Mouse (Mus musculus): Measurements from ENCODE around the gene Arhgap44. TPM values are rescaled to one million over a fixed set of nuclear protein-coding genes. Genes with fewer than 3 reads are reported as not detected.
A peak's percentile ranks its signal among the peaks of the same experiment; 100 is the strongest.

The Arhgap44 gene
- polyA plus RNA-seq, 1 experiment from 2014 or later: 6.3 TPM

DNA sequence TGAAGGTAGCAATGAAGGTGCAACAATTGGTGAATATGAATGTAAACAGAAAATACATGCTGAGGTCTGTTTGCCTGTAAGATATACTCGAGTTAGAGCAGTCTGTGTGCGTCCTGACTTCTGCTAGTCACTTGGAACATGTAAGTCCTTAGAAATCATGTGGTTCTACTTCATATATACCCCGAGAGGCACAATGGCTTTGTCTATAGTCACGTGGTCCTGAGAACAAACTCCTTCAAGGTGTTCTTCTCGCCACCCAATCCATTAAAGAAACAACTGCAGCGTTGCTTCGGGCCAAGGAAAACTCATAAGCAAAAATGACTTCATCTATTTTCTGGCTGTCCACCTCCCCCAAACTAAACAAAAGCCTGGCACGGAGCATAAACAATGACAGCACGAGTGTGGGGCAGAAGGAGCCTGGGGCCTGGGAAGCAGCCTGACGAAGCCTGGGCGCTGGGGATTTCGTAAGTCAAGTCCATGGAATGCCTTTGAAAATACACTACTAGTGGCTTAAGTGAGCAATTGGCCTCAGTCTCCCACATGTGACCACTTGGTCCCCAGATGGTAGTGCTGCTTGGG lies 123.2 kb downstream of the Arhgap44 start:
- H3K4me3 ChIP-seq (replicated peaks; ENCODE audit: low read depth, low read length): no peak overlapping the region
- no peak overlapping the region for H3K4me2 ChIP-seq (ENCODE audit: low read length)
- no peaks in the 10 kb centered on the region for H3K9me3 ChIP-seq (replicated peaks; ENCODE audit: low read length)
- no peak for TF ChIP-seq CTCF (IDR thresholded peaks at IDR 0.05; ENCODE audit: low read depth)
- H3K4me1 ChIP-seq (replicated peaks; ENCODE audit: insufficient read depth, low read length): no peaks in the 10 kb centered on the region
- no peaks in the 10 kb centered on the region for H3K36me3 ChIP-seq (ENCODE audit: insufficient read depth, low read length)
- DNase-seq (ENCODE audit: low spot score) (no peak), ATAC-seq (replicated peaks; ENCODE audit: low FRiP score, low read depth) (no peak)
- WGBS: 56% methylated on average over 12 of the region's 12 CpGs
- H3K27me3 ChIP-seq (ENCODE audit: insufficient read depth, low read length): no peaks in the 10 kb centered on the region
- H3K9ac ChIP-seq (ENCODE audit: low read depth, low read length): no peak overlapping the region
- H3K27ac ChIP-seq: 0 out of 2 replicates have a peak overlapping the region, but pooled peaks have one; percentile 19

DNA sequence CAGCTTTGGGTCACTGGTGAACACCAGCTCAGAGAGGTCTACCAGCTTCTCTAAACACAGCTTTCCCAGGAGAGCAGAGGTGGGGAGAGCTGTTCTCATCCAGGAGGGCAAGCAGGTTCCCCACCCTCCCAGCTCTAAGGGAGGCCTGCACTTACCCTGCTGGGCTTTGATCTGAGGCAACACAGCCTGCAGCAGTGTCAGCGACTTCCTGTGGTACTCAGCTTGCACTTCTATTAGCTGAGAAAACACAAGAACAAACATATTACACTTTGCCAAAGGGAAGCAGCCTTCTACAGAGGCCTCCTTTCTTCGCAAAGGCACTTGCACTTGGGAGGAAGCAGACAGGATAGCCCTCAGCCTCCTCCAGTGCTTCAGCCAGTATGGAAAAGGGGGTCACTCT lies 123.8 kb downstream of the Arhgap44 start:
- ATAC-seq (replicated peaks; ENCODE audit: low FRiP score, low read depth): no peak

DNA sequence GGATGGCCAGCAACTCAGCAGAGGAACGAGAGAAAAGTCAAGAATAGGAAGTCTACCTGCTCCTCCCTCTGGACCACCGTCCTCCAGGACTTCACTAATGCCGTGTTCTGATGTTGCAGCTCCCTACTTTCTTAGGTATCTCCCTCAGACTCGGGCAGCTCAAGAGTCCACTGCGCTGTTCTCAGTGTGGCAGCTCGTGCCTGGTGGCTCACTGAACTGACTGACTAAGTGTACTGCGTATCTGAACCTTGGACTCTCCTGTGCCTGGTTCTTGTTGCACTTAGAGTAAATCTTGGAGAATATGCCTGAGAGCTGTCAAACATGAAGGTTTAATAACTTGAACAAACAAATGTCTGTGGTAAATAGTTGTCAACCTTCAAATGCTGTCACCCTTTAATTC lies 130.5 kb downstream of the Arhgap44 start:
- H3K27ac ChIP-seq: no peak overlapping the region
- H3K9ac ChIP-seq (ENCODE audit: low read depth, low read length): no peak overlapping the region
- no peaks in the 10 kb centered on the region for H3K4me1 ChIP-seq (replicated peaks; ENCODE audit: insufficient read depth, low read length)
- 86% methylated on average over 7 of the region's 7 CpGs for WGBS
- TF ChIP-seq CTCF (IDR thresholded peaks at IDR 0.05; ENCODE audit: low read depth): no peak
- ATAC-seq (replicated peaks; ENCODE audit: low FRiP score, low read depth) (no peak), DNase-seq (ENCODE audit: low spot score) (no peak)
- H3K9me3 ChIP-seq (replicated peaks; ENCODE audit: low read length): no peaks in the 10 kb centered on the region
- no peaks in the 10 kb centered on the region for H3K36me3 ChIP-seq (ENCODE audit: insufficient read depth, low read length)
- H3K27me3 ChIP-seq (ENCODE audit: insufficient read depth, low read length): no peaks in the 10 kb centered on the region
- no peak overlapping the region for H3K4me2 ChIP-seq (ENCODE audit: low read length)
- no peak overlapping the region for H3K4me3 ChIP-seq (replicated peaks; ENCODE audit: low read depth, low read length)

More for the DNA sequence above, 123.8 kb downstream of the Arhgap44 start:
- no peaks in the 10 kb centered on the region for H3K36me3 ChIP-seq (ENCODE audit: insufficient read depth, low read length)
- DNase-seq (ENCODE audit: low spot score): peak; percentile 6
- H3K4me2 ChIP-seq (ENCODE audit: low read length): no peak overlapping the region
- H3K9ac ChIP-seq (ENCODE audit: low read depth, low read length): no peak overlapping the region
- no peak for TF ChIP-seq CTCF (IDR thresholded peaks at IDR 0.05; ENCODE audit: low read depth)
- no peaks in the 10 kb centered on the region for H3K27me3 ChIP-seq (ENCODE audit: insufficient read depth, low read length)
- no peaks in the 10 kb centered on the region for H3K4me1 ChIP-seq (replicated peaks; ENCODE audit: insufficient read depth, low read length)
- H3K9me3 ChIP-seq (replicated peaks; ENCODE audit: low read length): no peaks in the 10 kb centered on the region
- 36% methylated on average over 2 of the region's 2 CpGs for WGBS
- H3K27ac ChIP-seq: 0 out of 2 replicates have a peak overlapping the region, but pooled peaks have one; percentile 19
- H3K4me3 ChIP-seq (replicated peaks; ENCODE audit: low read depth, low read length): no peak overlapping the region

DNA sequence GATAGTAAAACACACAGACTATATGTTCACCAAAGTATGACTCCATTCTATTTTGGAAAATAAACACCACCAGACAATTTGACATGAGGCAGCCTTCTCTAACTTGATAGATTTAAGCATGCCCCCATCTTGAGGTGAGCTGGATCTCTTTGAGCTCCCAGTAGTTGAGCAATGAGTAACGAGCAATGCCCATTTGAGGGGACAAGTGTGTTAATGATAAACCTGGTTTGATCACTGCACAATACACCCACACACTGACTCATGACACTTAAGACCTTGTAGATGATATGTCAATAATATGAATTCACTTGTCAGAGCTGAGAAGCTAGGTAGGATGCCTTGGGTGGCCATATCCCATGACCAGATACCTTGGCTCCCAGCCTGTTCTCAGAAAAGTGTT lies 132.6 kb downstream of the Arhgap44 start:
- no peak overlapping the region for H3K4me2 ChIP-seq (ENCODE audit: low read length)
- ATAC-seq (replicated peaks; ENCODE audit: low FRiP score, low read depth) (no peak), DNase-seq (ENCODE audit: low spot score) (no peak)
- no peak overlapping the region for H3K27ac ChIP-seq
- no peaks in the 10 kb centered on the region for H3K4me1 ChIP-seq (replicated peaks; ENCODE audit: insufficient read depth, low read length)
- TF ChIP-seq CTCF (IDR thresholded peaks at IDR 0.05; ENCODE audit: low read depth): no peak
- no peaks in the 10 kb centered on the region for H3K36me3 ChIP-seq (ENCODE audit: insufficient read depth, low read length)
- no peaks in the 10 kb centered on the region for H3K9me3 ChIP-seq (replicated peaks; ENCODE audit: low read length)
- H3K9ac ChIP-seq (ENCODE audit: low read depth, low read length): no peak overlapping the region
- 37% methylated on average over 1 of the region's 1 CpGs for WGBS
- H3K4me3 ChIP-seq (replicated peaks; ENCODE audit: low read depth, low read length): no peak overlapping the region
- no peaks in the 10 kb centered on the region for H3K27me3 ChIP-seq (ENCODE audit: insufficient read depth, low read length)

DNA sequence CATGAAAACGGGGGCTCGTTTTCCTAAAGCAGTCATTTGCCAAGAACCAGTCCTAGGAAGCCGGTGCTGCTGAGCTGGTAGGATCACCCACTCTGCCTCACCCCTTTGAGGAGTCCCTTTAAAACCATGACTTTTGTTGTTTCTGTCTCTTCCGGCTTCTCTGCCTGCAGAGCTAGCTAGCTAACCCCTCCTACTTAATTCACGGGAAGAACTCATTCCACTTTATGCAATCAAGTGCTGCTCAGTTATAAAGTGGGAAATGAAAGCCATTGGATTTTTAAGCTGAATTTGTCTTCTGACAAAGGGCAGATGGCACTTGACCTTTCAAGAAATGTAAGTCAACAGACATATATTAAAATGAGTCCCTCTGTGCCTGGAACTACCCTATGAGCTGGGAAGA lies 134.7 kb downstream of the Arhgap44 start:
- no peaks in the 10 kb centered on the region for H3K36me3 ChIP-seq (ENCODE audit: insufficient read depth, low read length)
- no peaks in the 10 kb centered on the region for H3K27me3 ChIP-seq (ENCODE audit: insufficient read depth, low read length)
- 70% methylated on average over 5 of the region's 5 CpGs for WGBS
- H3K4me3 ChIP-seq (replicated peaks; ENCODE audit: low read depth, low read length): no peak overlapping the region
- H3K9me3 ChIP-seq (replicated peaks; ENCODE audit: low read length): no peaks in the 10 kb centered on the region
- ATAC-seq (replicated peaks; ENCODE audit: low FRiP score, low read depth) (no peak), DNase-seq (ENCODE audit: low spot score) (no peak)
- no peak overlapping the region for H3K4me2 ChIP-seq (ENCODE audit: low read length)
- no peak for TF ChIP-seq CTCF (IDR thresholded peaks at IDR 0.05; ENCODE audit: low read depth)
- H3K27ac ChIP-seq: no peak overlapping the region
- H3K4me1 ChIP-seq (replicated peaks; ENCODE audit: insufficient read depth, low read length): no peaks in the 10 kb centered on the region
- no peak overlapping the region for H3K9ac ChIP-seq (ENCODE audit: low read depth, low read length)

DNA sequence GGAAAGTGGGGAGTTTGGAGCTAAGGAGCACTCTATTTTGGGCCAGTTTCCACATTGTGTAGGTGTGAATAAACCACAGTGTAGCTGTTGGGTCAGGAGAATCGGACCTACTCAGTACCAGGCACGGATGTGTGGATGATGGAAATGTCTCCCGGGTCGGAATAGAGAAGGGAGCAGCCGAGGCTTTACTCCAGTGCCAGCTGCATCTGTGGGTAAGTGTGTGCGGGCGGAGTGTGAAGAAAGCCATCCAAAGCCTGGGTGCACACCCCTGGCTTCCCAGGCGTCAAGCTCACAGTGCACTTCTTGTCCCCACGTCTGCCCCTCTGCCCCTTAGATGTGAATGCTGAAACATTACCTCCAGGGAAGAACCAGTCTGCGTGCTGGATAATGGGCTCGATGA lies 140.0 kb downstream of the Arhgap44 start:
- WGBS: 92% methylated on average over 11 of the region's 11 CpGs

DNA sequence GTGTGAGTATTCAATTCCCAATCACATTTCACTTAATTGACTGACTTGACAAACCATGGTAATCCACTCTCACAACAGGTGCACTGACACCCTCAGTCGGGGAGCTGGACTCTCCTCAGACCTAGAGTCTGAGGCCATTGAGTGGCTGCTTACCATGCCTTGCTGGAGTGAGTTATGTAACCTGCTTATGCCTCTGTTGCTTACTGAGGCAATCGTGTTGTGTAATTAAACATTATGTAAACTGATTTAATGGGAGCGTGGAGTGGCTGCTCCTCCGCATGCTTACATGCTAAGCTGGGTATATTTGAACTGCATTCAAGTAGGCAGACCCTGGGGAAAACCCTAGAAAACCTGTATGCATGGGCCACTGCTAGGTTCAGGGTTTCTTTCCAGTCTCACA lies 142.0 kb downstream of the Arhgap44 start:
- H3K4me3 ChIP-seq (replicated peaks; ENCODE audit: low read depth, low read length): no peak overlapping the region
- no peaks in the 10 kb centered on the region for H3K4me1 ChIP-seq (replicated peaks; ENCODE audit: insufficient read depth, low read length)
- WGBS: 87% methylated on average over 4 of the region's 4 CpGs
- no peak for ATAC-seq (replicated peaks; ENCODE audit: low FRiP score, low read depth)
- no peaks in the 10 kb centered on the region for H3K9me3 ChIP-seq (replicated peaks; ENCODE audit: low read length)
- H3K9ac ChIP-seq (ENCODE audit: low read depth, low read length): no peak overlapping the region
- H3K36me3 ChIP-seq (ENCODE audit: insufficient read depth, low read length): no peaks in the 10 kb centered on the region
- no peak overlapping the region for H3K27ac ChIP-seq
- no peaks in the 10 kb centered on the region for H3K27me3 ChIP-seq (ENCODE audit: insufficient read depth, low read length)
- no peak overlapping the region for H3K4me2 ChIP-seq (ENCODE audit: low read length)
- no peak for TF ChIP-seq CTCF (IDR thresholded peaks at IDR 0.05; ENCODE audit: low read depth)
- no peak for DNase-seq (ENCODE audit: low spot score)

More for the DNA sequence above, 140.0 kb downstream of the Arhgap44 start:
- no peaks in the 10 kb centered on the region for H3K4me1 ChIP-seq (replicated peaks; ENCODE audit: insufficient read depth, low read length)
- no peak overlapping the region for H3K4me3 ChIP-seq (replicated peaks; ENCODE audit: low read depth, low read length)
- DNase-seq (ENCODE audit: low spot score) (no peak), ATAC-seq (replicated peaks; ENCODE audit: low FRiP score, low read depth) (no peak)
- no peaks in the 10 kb centered on the region for H3K27me3 ChIP-seq (ENCODE audit: insufficient read depth, low read length)
- no peaks in the 10 kb centered on the region for H3K36me3 ChIP-seq (ENCODE audit: insufficient read depth, low read length)
- H3K9me3 ChIP-seq (replicated peaks; ENCODE audit: low read length): no peaks in the 10 kb centered on the region
- no peak overlapping the region for H3K9ac ChIP-seq (ENCODE audit: low read depth, low read length)
- TF ChIP-seq CTCF (IDR thresholded peaks at IDR 0.05; ENCODE audit: low read depth): no peak
- H3K4me2 ChIP-seq (ENCODE audit: low read length): no peak overlapping the region
- no peak overlapping the region for H3K27ac ChIP-seq

Measured in kidney, postnatal 0 days (tissue).